Mouse (Mus musculus): Measurements from ENCODE around the gene Prim2. TPM values are rescaled to one million over a fixed set of nuclear protein-coding genes. Genes with fewer than 3 reads are reported as not detected.

Gene Prim2
- 22.5 and 25.4 TPM in 2 replicates for polyA plus RNA-seq (2014; fragmentation: Nextera tagmentation; extraction: Ambion mirVana)

DNA sequence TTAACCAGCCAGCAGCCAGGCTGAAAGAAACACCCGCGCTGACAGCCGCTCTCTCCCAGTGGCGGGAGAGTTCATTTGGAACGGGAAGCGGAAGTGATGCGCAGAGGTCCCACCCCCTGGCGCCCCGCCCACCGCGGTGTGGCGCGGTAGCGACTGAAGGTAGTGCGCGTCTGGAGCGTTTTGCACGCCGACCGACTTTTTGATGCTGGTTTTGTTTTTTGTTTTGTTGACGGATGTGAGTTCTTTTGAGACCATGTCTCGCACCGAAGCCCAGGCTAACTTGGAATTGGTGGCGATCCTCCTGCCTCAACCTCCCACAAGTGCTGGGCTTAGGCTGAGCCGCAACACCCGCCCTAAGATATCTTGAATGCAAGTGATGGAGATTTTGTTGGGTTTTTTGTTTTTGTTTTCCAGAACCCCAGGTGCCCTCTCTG lies at the start of gene Prim2:
Prim2 (minus strand) TSS at position 88 of the 434 bp plus-strand sequence.
- under 1% methylated on average over 26 of the region's 26 CpGs for WGBS
- ATAC-seq (ENCODE audit: low FRiP score, low TSS enrichment) (peak; percentile 93), DNase-seq (peak; percentile 96)
- H3K36me3 ChIP-seq (ENCODE audit: control insufficient read depth, insufficient read depth, low read length) = peaks cover 10% of the 10 kb centered on the region; the same call in 1 of the 2 replicates
- no peaks in the 10 kb centered on the region for H3K9me3 ChIP-seq (ENCODE audit: control insufficient read depth, low read length)
- no peaks in the 10 kb centered on the region for H3K4me1 ChIP-seq (ENCODE audit: control insufficient read depth, insufficient read depth, low read length)
- H3K4me3 ChIP-seq (replicated peaks; ENCODE audit: low read depth, low read length) = peak within 1 kb of the TSS; percentile 78
- H3K4me2 ChIP-seq (ENCODE audit: low read length) = peak within 1 kb of the TSS; percentile 76
- H3K27ac ChIP-seq (replicated peaks; ENCODE audit: low read depth, low read length) = peak within 1 kb of the TSS; percentile 93
- H3K9ac ChIP-seq (replicated peaks; ENCODE audit: low read length) = peak within 1 kb of the TSS; percentile 77
- no peaks in the 10 kb centered on the region for H3K27me3 ChIP-seq (ENCODE audit: control insufficient read depth, insufficient read depth, low read length)

DNA sequence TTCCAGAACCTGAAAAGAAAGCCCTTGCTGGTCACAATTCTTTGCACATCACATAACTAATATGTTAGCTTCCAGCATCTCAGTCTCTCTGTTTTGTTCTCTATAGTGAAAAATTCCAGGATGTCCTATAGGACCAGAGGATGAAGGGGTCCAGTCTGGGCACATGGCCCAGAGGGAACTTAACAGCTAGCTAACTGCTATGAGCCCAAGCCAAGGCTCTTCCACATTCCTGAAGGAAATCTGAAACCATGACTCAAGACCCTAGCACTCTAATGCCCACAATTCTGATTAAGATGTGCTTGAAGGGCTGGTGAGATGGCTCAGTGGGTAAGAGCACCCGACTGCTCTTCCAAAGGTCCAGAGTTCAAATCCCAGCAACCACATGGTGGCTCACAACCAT lies 48.0 kb upstream of the Prim2 start:
- Histone ChIP-seq H3K36me3 (ENCODE audit: control insufficient read depth, insufficient read depth, low read length) (no peaks in the 10 kb centered on the region), H3K4me1 (ENCODE audit: control insufficient read depth, insufficient read depth, low read length) (peaks cover 17% of the 10 kb centered on the region), H3K9ac (replicated peaks; ENCODE audit: low read length) (no peak overlapping the region), H3K27me3 (ENCODE audit: control insufficient read depth, insufficient read depth, low read length) (no peaks in the 10 kb centered on the region), H3K9me3 (ENCODE audit: control insufficient read depth, low read length) (no peaks in the 10 kb centered on the region), H3K27ac (replicated peaks; ENCODE audit: low read depth, low read length) (no peak overlapping the region), H3K4me3 (replicated peaks; ENCODE audit: low read depth, low read length) (no peak overlapping the region), H3K4me2 (ENCODE audit: low read length) (no peak overlapping the region)
- WGBS = 96% methylated on average over 1 of the region's 1 CpGs
- ATAC-seq (ENCODE audit: low FRiP score, low TSS enrichment) (no peak), DNase-seq (no peak)

DNA sequence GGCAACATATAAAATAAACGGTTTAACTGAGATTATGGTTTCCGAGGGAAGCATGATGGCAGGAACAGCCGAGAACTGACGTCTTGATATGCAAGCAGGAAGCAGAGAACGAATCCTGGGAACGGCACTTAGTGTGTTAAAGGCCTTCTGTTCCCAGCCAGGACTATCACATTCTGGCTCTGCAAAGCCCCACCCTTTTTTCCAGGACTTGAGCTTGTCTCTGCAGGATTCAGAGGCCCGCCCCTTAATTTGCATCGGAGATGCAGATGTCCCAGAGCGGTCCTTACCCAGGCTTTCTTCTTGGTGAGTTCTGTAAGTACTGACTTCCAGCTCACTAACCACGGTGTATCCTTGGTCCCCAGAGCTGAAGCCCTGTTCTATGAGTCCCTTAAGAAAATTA lies 45.2 kb upstream of the Prim2 start:
- no peaks in the 10 kb centered on the region for H3K27me3 ChIP-seq (ENCODE audit: control insufficient read depth, insufficient read depth, low read length)
- H3K9ac ChIP-seq (replicated peaks; ENCODE audit: low read length) = no peak overlapping the region
- 6% methylated on average over 10 of the region's 10 CpGs for WGBS
- no peaks in the 10 kb centered on the region for H3K9me3 ChIP-seq (ENCODE audit: control insufficient read depth, low read length)
- H3K27ac ChIP-seq (replicated peaks; ENCODE audit: low read depth, low read length) = no peak overlapping the region
- peak overlapping the region; percentile 15; the same call in 1 of the 2 replicates for H3K4me2 ChIP-seq (ENCODE audit: low read length)
- peak; percentile 51 for DNase-seq
- ATAC-seq (ENCODE audit: low FRiP score, low TSS enrichment) = no peak
- 0 out of 2 replicates have a peak, but pooled peaks cover 7% of the 10 kb centered on the region for H3K4me1 ChIP-seq (ENCODE audit: control insufficient read depth, insufficient read depth, low read length)
- H3K4me3 ChIP-seq (replicated peaks; ENCODE audit: low read depth, low read length) = no peak overlapping the region
- H3K36me3 ChIP-seq (ENCODE audit: control insufficient read depth, insufficient read depth, low read length) = no peaks in the 10 kb centered on the region

DNA sequence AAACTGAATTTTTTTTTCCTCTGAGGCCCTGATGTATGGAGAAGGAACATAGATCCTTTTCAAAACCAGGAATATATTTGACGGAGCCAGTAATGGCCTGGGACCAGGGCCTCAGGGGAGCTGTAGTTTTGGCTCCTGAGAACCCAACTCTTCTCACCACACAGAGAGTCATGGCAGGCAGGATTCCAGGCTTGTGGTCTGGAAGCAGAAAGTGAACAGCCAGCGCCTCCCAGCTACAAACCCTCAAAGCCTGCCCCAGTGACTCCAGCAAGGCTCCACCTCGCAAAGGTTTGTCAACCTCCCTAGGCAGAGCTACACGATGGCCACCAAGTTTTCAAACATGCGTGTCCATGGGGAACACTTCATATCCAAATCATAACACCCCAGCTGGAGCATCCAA lies 42.4 kb upstream of the Prim2 start:
- Histone ChIP-seq H3K9me3 (ENCODE audit: control insufficient read depth, low read length) (no peaks in the 10 kb centered on the region), H3K4me2 (ENCODE audit: low read length) (no peak overlapping the region), H3K36me3 (ENCODE audit: control insufficient read depth, insufficient read depth, low read length) (no peaks in the 10 kb centered on the region), H3K27me3 (ENCODE audit: control insufficient read depth, insufficient read depth, low read length) (no peaks in the 10 kb centered on the region), H3K4me1 (ENCODE audit: control insufficient read depth, insufficient read depth, low read length) (0 out of 2 replicates have a peak, but pooled peaks cover 3% of the 10 kb centered on the region), H3K27ac (replicated peaks; ENCODE audit: low read depth, low read length) (no peak overlapping the region), H3K9ac (replicated peaks; ENCODE audit: low read length) (no peak overlapping the region), H3K4me3 (replicated peaks; ENCODE audit: low read depth, low read length) (no peak overlapping the region)
- DNase-seq = no peak
- 87% methylated on average over 5 of the region's 5 CpGs for WGBS
- ATAC-seq (ENCODE audit: low FRiP score, low TSS enrichment) = no peak

DNA sequence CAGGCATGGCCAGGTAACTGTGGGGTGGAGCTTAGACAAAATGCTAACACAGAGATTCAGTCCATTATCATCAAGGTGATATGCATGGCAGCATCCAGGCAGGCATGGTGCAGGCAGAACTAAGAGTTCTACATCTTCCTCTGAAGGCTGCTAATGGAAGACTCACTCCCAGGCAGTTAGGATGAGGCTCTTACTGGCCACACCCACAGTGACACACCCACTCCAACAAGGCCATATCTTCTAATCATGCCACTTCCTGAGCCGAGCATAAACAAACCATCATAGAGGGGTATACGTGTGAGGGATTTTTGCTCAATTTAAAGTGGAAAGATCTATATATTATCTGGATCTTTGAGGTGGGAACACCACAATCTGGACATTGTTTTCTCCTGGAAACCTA lies 40.0 kb upstream of the Prim2 start:
- no peak overlapping the region for H3K27ac ChIP-seq (replicated peaks; ENCODE audit: low read depth, low read length)
- no peak overlapping the region for H3K4me3 ChIP-seq (replicated peaks; ENCODE audit: low read depth, low read length)
- H3K27me3 ChIP-seq (ENCODE audit: control insufficient read depth, insufficient read depth, low read length) = no peaks in the 10 kb centered on the region
- no peak overlapping the region for H3K4me2 ChIP-seq (ENCODE audit: low read length)
- no peaks in the 10 kb centered on the region for H3K36me3 ChIP-seq (ENCODE audit: control insufficient read depth, insufficient read depth, low read length)
- no peaks in the 10 kb centered on the region for H3K4me1 ChIP-seq (ENCODE audit: control insufficient read depth, insufficient read depth, low read length)
- ATAC-seq (ENCODE audit: low FRiP score, low TSS enrichment) (no peak), DNase-seq (no peak)
- no peak overlapping the region for H3K9ac ChIP-seq (replicated peaks; ENCODE audit: low read length)
- 88% methylated on average over 2 of the region's 2 CpGs for WGBS
- no peaks in the 10 kb centered on the region for H3K9me3 ChIP-seq (ENCODE audit: control insufficient read depth, low read length)

DNA sequence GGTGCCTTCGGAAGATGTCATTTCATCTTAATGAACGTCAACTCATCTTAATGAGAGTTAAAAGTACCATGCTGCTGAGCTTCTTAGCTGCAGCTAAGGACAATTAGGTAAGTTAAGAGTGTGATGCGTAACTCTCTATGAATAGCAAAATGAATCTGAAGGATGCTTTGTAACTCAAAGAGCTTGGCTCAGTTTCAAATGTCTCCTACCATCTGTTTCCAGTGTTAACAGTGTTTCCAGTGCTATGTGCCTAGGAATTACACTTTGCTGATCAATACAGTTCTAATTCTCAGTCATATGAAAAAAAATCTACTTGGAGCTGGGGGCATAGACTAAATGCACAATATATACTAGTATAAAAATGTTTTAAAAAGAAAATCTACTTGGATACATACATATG lies 31.6 kb upstream of the Prim2 start:
- DNase-seq (no peak), ATAC-seq (ENCODE audit: low FRiP score, low TSS enrichment) (no peak)
- H3K4me1 ChIP-seq (ENCODE audit: control insufficient read depth, insufficient read depth, low read length) = no peaks in the 10 kb centered on the region
- H3K4me3 ChIP-seq (replicated peaks; ENCODE audit: low read depth, low read length) = no peak overlapping the region
- H3K27me3 ChIP-seq (ENCODE audit: control insufficient read depth, insufficient read depth, low read length) = no peaks in the 10 kb centered on the region
- no peak overlapping the region for H3K9ac ChIP-seq (replicated peaks; ENCODE audit: low read length)
- WGBS = 87% methylated on average over 3 of the region's 3 CpGs
- H3K9me3 ChIP-seq (ENCODE audit: control insufficient read depth, low read length) = no peaks in the 10 kb centered on the region
- no peak overlapping the region for H3K27ac ChIP-seq (replicated peaks; ENCODE audit: low read depth, low read length)
- H3K4me2 ChIP-seq (ENCODE audit: low read length) = no peak overlapping the region
- no peaks in the 10 kb centered on the region for H3K36me3 ChIP-seq (ENCODE audit: control insufficient read depth, insufficient read depth, low read length)

DNA sequence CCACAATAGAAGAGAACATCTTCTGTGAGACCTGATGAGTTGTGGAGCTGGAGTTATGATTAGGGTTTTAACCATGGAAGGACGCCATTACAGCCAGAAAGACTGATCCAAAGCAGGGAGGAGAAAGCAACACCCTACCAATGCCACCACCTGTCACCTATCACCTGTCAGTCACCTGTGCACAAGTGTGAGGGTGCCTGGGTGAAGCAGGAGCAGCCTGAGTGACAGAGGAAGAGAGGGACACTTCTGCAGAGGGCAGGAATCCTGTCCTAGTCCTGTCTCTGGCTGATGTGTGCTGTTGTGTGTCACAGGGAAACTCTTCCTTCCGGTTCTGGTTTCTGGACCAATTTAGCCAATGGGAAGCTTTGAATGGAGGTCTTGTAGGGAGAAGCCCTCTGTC lies 26.4 kb upstream of the Prim2 start:
- Histone ChIP-seq H3K27me3 (ENCODE audit: control insufficient read depth, insufficient read depth, low read length) (no peaks in the 10 kb centered on the region), H3K4me2 (ENCODE audit: low read length) (no peak overlapping the region), H3K4me3 (replicated peaks; ENCODE audit: low read depth, low read length) (no peak overlapping the region), H3K9ac (replicated peaks; ENCODE audit: low read length) (no peak overlapping the region), H3K4me1 (ENCODE audit: control insufficient read depth, insufficient read depth, low read length) (no peaks in the 10 kb centered on the region), H3K9me3 (ENCODE audit: control insufficient read depth, low read length) (no peaks in the 10 kb centered on the region), H3K36me3 (ENCODE audit: control insufficient read depth, insufficient read depth, low read length) (no peaks in the 10 kb centered on the region), H3K27ac (replicated peaks; ENCODE audit: low read depth, low read length) (no peak overlapping the region)
- ATAC-seq (ENCODE audit: low FRiP score, low TSS enrichment) (no peak), DNase-seq (no peak)
- WGBS = 92% methylated on average over 2 of the region's 2 CpGs

DNA sequence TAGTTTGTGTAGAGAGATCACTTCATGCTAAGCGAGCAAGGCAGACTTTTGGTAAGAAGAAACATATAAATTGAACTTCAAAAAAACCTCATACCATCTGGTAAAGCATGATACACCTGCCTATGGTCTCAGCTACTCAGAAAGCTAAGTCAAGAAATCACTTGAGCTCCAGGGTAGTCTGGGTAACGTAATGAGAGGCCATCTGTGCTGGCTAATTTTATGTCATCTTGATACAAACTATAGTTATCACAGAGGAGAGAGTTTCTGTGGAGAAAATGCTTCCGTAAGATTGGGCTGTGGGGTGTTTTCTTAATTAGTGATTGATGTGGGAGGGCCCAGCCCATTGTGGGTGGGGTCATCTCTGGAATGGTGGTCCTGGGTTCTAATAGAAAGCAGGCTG lies 24.3 kb upstream of the Prim2 start:
- 81% methylated on average over 3 of the region's 3 CpGs for WGBS
- no peak for ATAC-seq (ENCODE audit: low FRiP score, low TSS enrichment)
- no peak overlapping the region for H3K9ac ChIP-seq (replicated peaks; ENCODE audit: low read length)

DNA sequence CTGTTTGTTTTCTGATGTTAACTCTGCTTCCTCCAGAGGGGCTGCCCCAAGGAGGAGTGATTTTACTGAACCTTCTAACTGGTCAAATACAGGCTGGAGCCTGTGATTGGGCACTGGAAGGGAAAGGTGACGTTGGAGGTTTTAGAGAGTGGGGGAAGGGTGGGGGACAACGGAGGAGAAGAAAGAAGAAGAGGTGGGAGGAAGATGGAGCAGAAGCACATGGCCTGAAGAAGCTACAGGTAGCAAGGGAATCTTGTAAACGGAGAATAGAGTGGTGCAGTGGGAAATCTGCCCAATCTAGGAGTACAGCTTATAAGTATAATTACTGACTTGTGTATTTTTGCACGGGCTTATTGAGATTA lies 20.5 kb upstream of the Prim2 start:
- no peak overlapping the region for H3K9ac ChIP-seq (replicated peaks; ENCODE audit: low read length)
- H3K4me3 ChIP-seq (replicated peaks; ENCODE audit: low read depth, low read length) = no peak overlapping the region
- no peak overlapping the region for H3K4me2 ChIP-seq (ENCODE audit: low read length)
- H3K4me1 ChIP-seq (ENCODE audit: control insufficient read depth, insufficient read depth, low read length) = no peaks in the 10 kb centered on the region
- 55% methylated on average over 4 of the region's 4 CpGs for WGBS
- H3K9me3 ChIP-seq (ENCODE audit: control insufficient read depth, low read length) = no peaks in the 10 kb centered on the region
- DNase-seq = no peak
- H3K36me3 ChIP-seq (ENCODE audit: control insufficient read depth, insufficient read depth, low read length) = no peaks in the 10 kb centered on the region
- H3K27ac ChIP-seq (replicated peaks; ENCODE audit: low read depth, low read length) = no peak overlapping the region
- H3K27me3 ChIP-seq (ENCODE audit: control insufficient read depth, insufficient read depth, low read length) = no peaks in the 10 kb centered on the region
- ATAC-seq (ENCODE audit: low FRiP score, low TSS enrichment) = no peak

More for the DNA sequence above, 24.3 kb upstream of the Prim2 start:
- Histone ChIP-seq H3K4me2 (ENCODE audit: low read length) (no peak overlapping the region), H3K4me1 (ENCODE audit: control insufficient read depth, insufficient read depth, low read length) (no peaks in the 10 kb centered on the region), H3K9me3 (ENCODE audit: control insufficient read depth, low read length) (no peaks in the 10 kb centered on the region), H3K27ac (replicated peaks; ENCODE audit: low read depth, low read length) (no peak overlapping the region), H3K27me3 (ENCODE audit: control insufficient read depth, insufficient read depth, low read length) (no peaks in the 10 kb centered on the region), H3K4me3 (replicated peaks; ENCODE audit: low read depth, low read length) (no peak overlapping the region), H3K36me3 (ENCODE audit: control insufficient read depth, insufficient read depth, low read length) (no peaks in the 10 kb centered on the region)
- DNase-seq = no peak

All from midbrain, embryonic 14.5 days (tissue).